Mouse (Mus musculus) forebrain, embryonic 16.5 days (tissue): ENCODE measurements around the gene Upb1. TPM values are rescaled to one million over a fixed set of nuclear protein-coding genes. Genes with fewer than 3 reads are reported as not detected.

Experiments
- ATAC-seq: fragments of 200-750 bp; cut with Nextera tagmentation; 2 replicates; pipeline ENCODE4 v1.8.0; 2017; ENCODE audit warnings: mild to moderate bottlenecking, moderate library complexity
- H3K27ac ChIP-seq: fragments of 300-500 bp; sonication (generic); 2 replicates; pipeline ENCODE4 v1.5.1; 2014; ENCODE audit warnings: low read length, control low read depth
- H3K27me3 ChIP-seq: fragments of 300-500 bp; sonication (generic); replicated peaks from 2 replicates; pipeline ENCODE4 v1.6.1; 2014; ENCODE audit warnings: low read length; ENCODE audit not compliant: control insufficient read depth, insufficient read depth
- H3K36me3 ChIP-seq: fragments of 300-500 bp; sonication (generic); 2 replicates; pipeline ENCODE4 v1.6.1; 2014; ENCODE audit not compliant: control insufficient read depth, insufficient read depth
- H3K4me1 ChIP-seq: fragments of 300-500 bp; sonication (generic); replicated peaks from 2 replicates; pipeline ENCODE4 v1.6.1; 2014; ENCODE audit warnings: low read length; ENCODE audit not compliant: control insufficient read depth, insufficient read depth
- H3K4me2 ChIP-seq: fragments of 300-500 bp; sonication (generic); 2 replicates; pipeline ENCODE4 v1.6.1; 2014; ENCODE audit warnings: mild to moderate bottlenecking, low read length, control low read depth
- H3K4me3 ChIP-seq: fragments of 300-500 bp; sonication (generic); replicated peaks from 2 replicates; pipeline ENCODE4 v1.5.1; 2014; ENCODE audit warnings: mild to moderate bottlenecking, low read length, control low read depth
- H3K9ac ChIP-seq: fragments of 300-500 bp; sonication (generic); replicated peaks from 2 replicates; pipeline ENCODE4 v1.6.1; 2014; ENCODE audit warnings: low read depth, low read length, control low read depth
- H3K9me3 ChIP-seq: fragments of 300-500 bp; sonication (generic); 2 replicates; pipeline ENCODE4 v1.6.1; 2016; ENCODE audit warnings: low read length; ENCODE audit not compliant: control insufficient read depth
- WGBS: fragments of 180-500 bp; shearing (Covaris S2); extraction: QIAGEN DNeasy Blood & Tissue Kit; methylation state at CpG from one replicate; pipeline ENCODE4 v1.1.7; 2014; 5-methylcytosine and 5-hydroxymethylcytosine counted together
- polyA plus RNA-seq: library from polyadenylated mRNA; unstranded; fragments of >200 nt; fragmentation: Nextera tagmentation; extraction: Ambion mirVana; gene quantifications from 2 replicates; pipeline ENCODE4 v1.2.1, GENCODE M21; 2015

Gene Upb1
- polyA plus RNA-seq, 1 experiment from 2014 or later: 0.10 TPM

DNA sequence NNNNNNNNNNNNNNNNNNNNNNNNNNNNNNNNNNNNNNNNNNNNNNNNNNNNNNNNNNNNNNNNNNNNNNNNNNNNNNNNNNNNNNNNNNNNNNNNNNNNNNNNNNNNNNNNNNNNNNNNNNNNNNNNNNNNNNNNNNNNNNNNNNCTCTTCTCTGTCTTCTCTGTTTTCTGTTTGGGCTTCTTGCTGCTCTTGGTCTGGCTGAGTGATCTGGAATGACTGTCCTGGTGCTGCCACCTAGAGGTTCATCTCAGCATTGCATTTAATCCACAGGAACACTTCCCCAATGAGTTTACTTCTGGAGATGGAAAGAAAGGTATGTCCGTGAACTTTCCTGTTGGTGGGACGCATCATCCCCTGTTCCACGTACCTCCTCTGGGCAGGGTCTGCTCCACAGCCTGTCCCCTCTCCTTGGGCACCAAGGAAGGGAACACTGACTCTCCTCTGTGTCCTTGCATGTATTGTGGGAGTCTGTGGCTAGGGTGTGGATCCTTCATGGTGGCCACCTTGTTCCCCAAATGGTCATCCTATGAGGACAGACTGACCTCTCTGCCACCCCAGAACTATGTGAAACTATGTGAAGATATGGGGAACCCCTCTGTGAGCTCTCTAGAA is 35.8 kb downstream of the Upb1 start:
- Histone ChIP-seq H3K4me2 (no peak overlapping the region), H3K9me3 (no peaks in the 10 kb centered on the region), H3K27me3 (no peaks in the 10 kb centered on the region), H3K36me3 (no peaks in the 10 kb centered on the region), H3K4me1 (peaks cover 21% of the 10 kb centered on the region), H3K4me3 (no peak overlapping the region), H3K27ac (no peak overlapping the region), H3K9ac (no peak overlapping the region)
- 16% methylated on average over 3 of the region's 3 CpGs for WGBS
- peak; percentile 29 for ATAC-seq

DNA sequence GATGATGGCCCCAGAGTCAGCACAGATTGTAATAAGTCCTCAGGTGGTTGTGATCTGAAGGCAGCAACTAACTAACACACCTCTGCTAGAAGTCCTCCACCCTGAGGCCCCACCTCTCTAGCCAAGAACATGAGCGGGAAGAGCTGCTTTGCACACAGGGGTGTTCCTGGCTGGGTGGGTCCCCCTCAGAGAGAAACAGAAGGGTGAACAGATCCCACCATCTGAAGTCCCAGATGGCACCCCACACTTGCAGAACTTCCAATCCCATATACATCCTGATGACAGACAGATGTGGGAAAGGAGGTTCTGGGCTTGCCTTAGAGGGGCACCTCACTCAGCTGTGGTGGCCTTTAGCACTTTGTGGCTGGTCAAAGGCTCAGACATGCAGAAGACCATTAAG is 36.4 kb downstream of the Upb1 start:
- no peak overlapping the region for H3K4me3 ChIP-seq
- H3K9ac ChIP-seq: no peak overlapping the region
- H3K4me2 ChIP-seq: no peak overlapping the region
- H3K27ac ChIP-seq: no peak overlapping the region
- H3K4me1 ChIP-seq: peaks cover 21% of the 10 kb centered on the region
- WGBS: 85% methylated on average over 1 of the region's 1 CpGs
- no peaks in the 10 kb centered on the region for H3K36me3 ChIP-seq
- ATAC-seq: no peak
- H3K27me3 ChIP-seq: no peaks in the 10 kb centered on the region
- no peaks in the 10 kb centered on the region for H3K9me3 ChIP-seq

DNA sequence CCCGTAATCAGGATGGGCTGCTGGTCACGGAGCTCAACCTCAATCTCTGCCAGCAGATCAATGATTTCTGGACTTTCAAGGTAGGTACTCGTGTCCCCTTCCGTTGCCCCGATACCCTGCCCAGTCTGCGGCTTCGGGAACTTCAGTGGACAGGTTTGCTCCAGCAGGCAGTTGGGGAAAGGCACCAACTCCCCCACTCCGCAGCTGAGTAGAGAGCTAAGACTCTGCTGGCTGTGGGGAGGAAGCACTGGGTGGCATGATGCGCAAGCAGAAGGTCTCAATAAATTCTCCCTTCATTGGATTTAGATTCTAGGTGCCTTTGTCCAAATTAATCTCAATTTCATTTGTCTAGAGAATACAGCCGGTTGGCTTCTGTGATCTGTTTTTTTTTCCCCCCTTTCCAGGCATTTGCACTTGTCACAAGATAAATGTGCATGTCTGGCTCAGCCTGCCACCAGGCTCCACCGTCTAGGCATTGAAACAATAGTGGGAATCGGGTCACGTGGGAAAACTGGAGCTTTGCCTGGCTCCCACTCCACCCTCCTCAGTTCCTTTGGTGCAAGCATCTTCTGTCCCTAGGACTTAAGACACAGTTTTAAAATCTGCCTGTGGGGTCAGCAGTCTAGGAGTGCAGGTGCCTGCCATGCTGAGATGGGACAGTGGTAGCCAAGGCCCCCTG is 37.4 kb downstream of the Upb1 start:
- Histone ChIP-seq H3K27me3 (no peaks in the 10 kb centered on the region), H3K4me2 (no peak overlapping the region), H3K9ac (no peak overlapping the region; the same call in 1 of the 2 replicates), H3K27ac (peak overlapping the region; percentile 56), H3K4me3 (no peak overlapping the region), H3K4me1 (peaks cover 21% of the 10 kb centered on the region), H3K9me3 (no peaks in the 10 kb centered on the region), H3K36me3 (no peaks in the 10 kb centered on the region)
- 46% methylated on average over 13 of the region's 13 CpGs for WGBS
- peak; percentile 82 for ATAC-seq

DNA sequence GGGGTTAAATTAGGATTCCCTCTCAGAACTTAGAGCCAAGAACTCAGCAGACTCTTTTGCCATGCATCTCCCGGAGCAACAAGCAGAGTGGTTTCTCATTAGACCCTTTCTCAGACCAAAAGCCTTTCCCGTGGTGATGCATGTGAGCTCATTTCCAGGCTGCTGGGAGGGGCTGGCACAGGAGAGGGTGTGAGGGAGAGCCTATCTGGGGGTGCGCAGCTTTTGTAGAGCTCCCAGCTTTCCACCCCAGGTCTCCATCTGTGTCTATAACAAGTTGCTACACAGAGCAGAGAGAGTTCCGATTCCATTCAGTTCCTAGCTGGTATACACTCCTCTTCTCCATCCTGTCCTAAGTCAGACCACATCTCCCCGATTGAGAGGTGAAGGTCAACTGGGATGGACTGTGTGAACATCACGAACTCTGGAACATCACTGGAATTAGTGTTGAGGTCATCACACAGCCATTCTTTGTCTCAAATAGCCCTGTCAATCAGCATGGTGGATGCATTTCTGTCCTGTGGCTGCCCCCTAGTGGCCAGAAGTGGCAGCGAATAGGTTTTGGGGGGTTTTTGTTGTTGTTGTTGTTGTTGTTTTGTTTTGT is 38.4 kb downstream of the Upb1 start:
- ATAC-seq: peak; percentile 54

DNA sequence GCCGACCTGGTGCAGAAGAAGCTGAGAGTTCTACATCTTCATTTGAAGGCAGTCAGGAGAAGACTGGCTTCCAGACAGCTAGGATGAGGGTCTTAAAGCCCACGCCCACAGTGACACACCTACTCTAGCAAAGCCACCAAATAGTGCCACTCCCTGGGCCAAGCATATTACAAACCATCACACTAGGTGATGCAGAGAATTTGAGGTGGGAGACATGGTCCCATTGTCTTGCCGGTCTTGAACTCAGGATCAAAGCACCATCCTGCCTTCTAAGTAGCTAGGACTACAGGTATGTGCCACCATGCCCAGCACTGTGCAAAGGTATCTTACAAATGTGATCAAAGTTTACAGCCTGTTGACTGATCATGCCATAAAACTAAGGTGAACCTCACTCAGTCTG is 39.8 kb downstream of the Upb1 start:
- H3K4me1 ChIP-seq: peaks cover 21% of the 10 kb centered on the region
- no peak overlapping the region for H3K9ac ChIP-seq
- H3K4me2 ChIP-seq: no peak overlapping the region
- WGBS: 81% methylated on average over 3 of the region's 3 CpGs
- no peaks in the 10 kb centered on the region for H3K36me3 ChIP-seq
- no peak for ATAC-seq
- H3K4me3 ChIP-seq: no peak overlapping the region
- no peak overlapping the region for H3K27ac ChIP-seq
- H3K9me3 ChIP-seq: no peaks in the 10 kb centered on the region
- H3K27me3 ChIP-seq: no peaks in the 10 kb centered on the region

More for the DNA sequence above, 38.4 kb downstream of the Upb1 start:
- Histone ChIP-seq H3K27ac (peak overlapping the region; percentile 64), H3K9ac (no peak overlapping the region), H3K9me3 (no peaks in the 10 kb centered on the region), H3K27me3 (no peaks in the 10 kb centered on the region), H3K36me3 (no peaks in the 10 kb centered on the region), H3K4me3 (no peak overlapping the region), H3K4me1 (peaks cover 21% of the 10 kb centered on the region), H3K4me2 (0 out of 2 replicates have a peak overlapping the region, but pooled peaks have one; percentile 6)
- 16% methylated on average over 7 of the region's 7 CpGs for WGBS

DNA sequence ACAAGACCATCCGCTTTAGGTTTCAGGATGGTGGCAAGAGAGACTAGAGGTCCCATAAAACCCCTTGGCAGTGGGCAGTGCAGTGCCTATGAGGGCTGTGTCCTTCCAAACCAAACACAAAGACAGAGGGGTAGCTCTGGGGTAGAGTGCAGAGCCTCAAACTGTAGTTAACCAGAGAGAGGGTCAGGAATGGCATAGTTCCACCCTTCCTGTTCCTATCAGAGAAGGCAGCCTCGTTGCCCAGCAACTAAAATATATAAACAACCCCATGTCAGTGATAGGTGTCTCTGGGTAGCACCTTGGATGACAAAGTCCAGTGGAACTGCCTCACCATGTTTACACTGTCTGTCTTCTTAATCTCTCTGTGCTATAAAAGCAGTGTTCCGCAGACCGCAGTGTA is 40.9 kb downstream of the Upb1 start:
- no peak overlapping the region for H3K9ac ChIP-seq
- no peaks in the 10 kb centered on the region for H3K36me3 ChIP-seq
- no peak for ATAC-seq
- H3K4me3 ChIP-seq: no peak overlapping the region
- WGBS: 85% methylated on average over 4 of the region's 4 CpGs
- H3K27me3 ChIP-seq: no peaks in the 10 kb centered on the region
- H3K27ac ChIP-seq: no peak overlapping the region
- H3K4me1 ChIP-seq: peaks cover 18% of the 10 kb centered on the region
- H3K4me2 ChIP-seq: no peak overlapping the region
- H3K9me3 ChIP-seq: no peaks in the 10 kb centered on the region

DNA sequence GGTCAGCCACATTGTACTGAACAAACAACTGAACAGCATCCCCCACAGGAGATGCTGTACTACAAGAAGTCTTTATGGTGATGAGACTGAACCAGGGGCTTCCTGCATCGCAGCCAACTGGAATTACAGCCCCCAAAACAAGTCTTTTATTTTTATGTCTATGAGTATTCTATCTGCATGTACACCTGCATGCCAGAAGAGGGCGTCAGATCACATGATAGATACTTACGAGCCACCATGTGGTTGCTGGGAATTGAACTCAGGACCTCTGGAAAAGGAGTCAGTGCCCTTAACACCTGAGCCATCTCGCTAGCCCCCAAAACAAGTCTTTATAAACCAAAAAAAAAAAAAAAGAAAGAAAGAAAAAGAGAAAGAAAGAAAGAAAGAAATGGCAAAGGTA is 42.1 kb downstream of the Upb1 start:
- Histone ChIP-seq H3K4me1 (peaks cover 13% of the 10 kb centered on the region), H3K27ac (no peak overlapping the region), H3K9me3 (no peaks in the 10 kb centered on the region), H3K27me3 (no peaks in the 10 kb centered on the region), H3K4me2 (no peak overlapping the region), H3K9ac (no peak overlapping the region), H3K36me3 (no peaks in the 10 kb centered on the region), H3K4me3 (no peak overlapping the region)
- WGBS: 81% methylated on average over 4 of the region's 4 CpGs
- ATAC-seq: no peak

DNA sequence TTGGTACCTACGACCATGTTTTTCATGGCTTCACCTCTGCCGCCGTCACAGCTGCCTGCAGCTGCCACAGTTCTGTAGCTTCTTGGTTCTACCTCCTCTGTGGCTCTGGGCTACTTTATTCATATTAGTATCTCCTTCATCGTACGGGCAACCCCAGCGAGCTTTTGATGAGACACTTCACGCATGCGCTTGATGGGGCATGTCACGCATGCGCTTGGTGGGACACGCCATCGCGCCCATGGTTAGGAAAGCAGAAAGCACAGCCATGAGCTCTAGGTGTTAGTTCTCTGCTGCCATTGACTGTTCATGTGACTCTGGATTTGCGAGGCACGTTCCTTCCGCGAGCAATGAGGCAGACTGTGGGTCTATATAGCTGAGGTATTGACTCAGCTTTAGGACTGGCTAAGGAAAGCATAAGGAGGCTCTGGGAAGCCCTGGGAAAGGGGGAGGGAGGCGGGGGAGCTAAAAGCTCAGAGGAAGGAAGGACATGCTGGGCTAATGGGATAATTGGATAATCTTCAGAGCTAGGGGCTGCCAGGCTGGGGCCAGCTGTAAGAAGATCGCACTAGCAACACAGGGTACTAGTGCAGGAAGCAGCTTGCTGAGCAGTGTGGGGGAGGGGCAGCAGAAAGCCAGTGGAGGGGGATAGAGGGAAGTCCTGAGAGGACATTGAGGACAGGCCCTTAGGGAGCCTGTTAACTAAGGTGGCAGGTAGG is 43.4 kb downstream of the Upb1 start:
- no peaks in the 10 kb centered on the region for H3K27me3 ChIP-seq
- peak; percentile 79 for ATAC-seq
- no peaks in the 10 kb centered on the region for H3K36me3 ChIP-seq
- 73% methylated on average over 19 of the region's 19 CpGs for WGBS
- H3K9ac ChIP-seq: no peak overlapping the region
- H3K4me3 ChIP-seq: no peak overlapping the region
- H3K4me1 ChIP-seq: peaks cover 2% of the 10 kb centered on the region; the same call in 1 of the 2 replicates
- no peak overlapping the region for H3K27ac ChIP-seq
- no peak overlapping the region for H3K4me2 ChIP-seq
- H3K9me3 ChIP-seq: no peaks in the 10 kb centered on the region

DNA sequence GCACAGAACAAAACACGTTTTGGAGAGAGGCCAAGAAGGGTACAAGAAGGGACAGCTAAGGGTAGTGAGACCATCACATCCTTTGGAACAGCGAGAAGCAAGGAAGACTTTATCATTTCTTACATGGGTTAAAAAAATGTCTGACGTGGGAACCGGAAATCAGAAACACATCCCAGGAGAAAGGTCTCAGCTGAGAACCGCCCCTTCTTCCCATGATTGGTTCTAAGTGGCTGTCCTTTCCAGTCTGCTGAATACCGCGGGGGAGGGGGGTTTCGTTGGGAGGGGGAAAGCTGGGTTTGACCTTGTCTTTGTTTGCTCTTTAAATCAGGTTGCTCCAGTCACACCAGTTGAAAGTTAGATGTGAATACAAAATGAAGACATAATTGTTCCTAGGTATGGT is 44.1 kb downstream of the Upb1 start:
- 61% methylated on average over 8 of the region's 8 CpGs for WGBS
- H3K4me1 ChIP-seq: no peaks in the 10 kb centered on the region
- H3K9me3 ChIP-seq: no peaks in the 10 kb centered on the region
- H3K4me3 ChIP-seq: no peak overlapping the region
- H3K9ac ChIP-seq: no peak overlapping the region
- H3K4me2 ChIP-seq: no peak overlapping the region
- no peak overlapping the region for H3K27ac ChIP-seq
- no peak for ATAC-seq
- no peaks in the 10 kb centered on the region for H3K27me3 ChIP-seq
- H3K36me3 ChIP-seq: no peaks in the 10 kb centered on the region
